Mouse (Mus musculus) E14TG2a.4 (cell line): ENCODE results near the gene Pink1.

Experiments used
- H3K27me3 ChIP-seq: 2 replicates; pipeline ENCODE4 v1.6.1; 2014; ENCODE audit warnings: low read length, control low read depth; ENCODE audit not compliant: insufficient read depth
- H3K36me3 ChIP-seq: 2 replicates; pipeline ENCODE4 v1.6.1; 2014; ENCODE audit warnings: low read length, control low read depth; ENCODE audit not compliant: insufficient read depth
- H3K4me1 ChIP-seq: replicated peaks from 2 replicates; pipeline ENCODE4 v1.6.1; 2014; ENCODE audit warnings: low read depth, low read length, control low read depth
- H3K4me3 ChIP-seq: replicated peaks from 2 replicates; pipeline ENCODE4 v1.5.1; 2014; ENCODE audit warnings: mild to moderate bottlenecking, low read length
- H3K9me3 ChIP-seq: 2 replicates; pipeline ENCODE4 v1.6.1; 2014; ENCODE audit warnings: low read length, control low read depth
- CTCF ChIP-seq: conservative IDR thresholded peaks from 2 replicates; pipeline ENCODE4 v1.5.1; 2014; ENCODE audit warnings: low read length
- NANOG ChIP-seq: IDR thresholded peaks from 2 replicates; pipeline ENCODE4 v1.6.1; 2014; ENCODE audit warnings: borderline replicate concordance, low read length, mixed read lengths
- POU5F1 ChIP-seq: IDR thresholded peaks from 2 replicates; pipeline ENCODE4 v1.6.1; 2014; ENCODE audit warnings: low read length, borderline replicate concordance

Pink1 gene

DNA sequence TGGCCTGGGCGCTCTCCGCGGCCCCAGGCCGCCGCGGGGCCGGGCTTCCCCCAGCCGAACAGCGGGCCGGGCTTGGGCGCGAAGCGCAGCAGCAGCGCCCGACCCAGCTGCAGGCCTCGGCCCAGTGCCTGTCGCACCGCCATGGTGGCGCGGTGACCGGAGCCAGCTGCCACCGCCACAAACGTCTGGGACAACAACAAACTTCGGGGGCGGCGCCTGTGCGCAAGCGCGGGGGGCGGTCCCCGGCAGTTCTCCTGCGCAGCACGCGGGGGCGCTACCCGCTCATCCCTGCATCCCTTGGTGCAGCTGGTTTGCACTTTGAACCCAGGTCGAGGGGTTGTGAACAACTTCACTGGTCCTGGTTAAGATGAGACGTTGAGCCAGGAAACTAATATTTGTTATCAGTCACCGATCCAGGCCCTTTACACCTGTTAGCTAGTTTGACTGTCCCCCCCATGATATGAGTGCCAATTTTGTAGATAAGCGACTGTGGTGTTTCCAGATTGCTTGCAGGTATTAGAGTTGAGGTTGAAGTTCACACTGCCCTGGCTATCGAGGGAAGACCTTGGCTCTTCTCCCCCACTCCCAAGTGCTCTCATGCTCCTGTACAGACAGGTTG, at the start of gene Pink1:
Pink1 (minus strand) TSS at position 231 of the 619 bp plus-strand sequence.
- H3K36me3 ChIP-seq = no peaks in the 10 kb centered on the region
- H3K27me3 ChIP-seq = no peaks in the 10 kb centered on the region
- TF ChIP-seq CTCF (peak; percentile 30), NANOG (no peak)
- peaks cover 46% of the 10 kb centered on the region for H3K4me1 ChIP-seq
- peak within 1 kb of the TSS; percentile 97 for H3K4me3 ChIP-seq
- H3K9me3 ChIP-seq = peaks cover 33% of the 10 kb centered on the region

DNA sequence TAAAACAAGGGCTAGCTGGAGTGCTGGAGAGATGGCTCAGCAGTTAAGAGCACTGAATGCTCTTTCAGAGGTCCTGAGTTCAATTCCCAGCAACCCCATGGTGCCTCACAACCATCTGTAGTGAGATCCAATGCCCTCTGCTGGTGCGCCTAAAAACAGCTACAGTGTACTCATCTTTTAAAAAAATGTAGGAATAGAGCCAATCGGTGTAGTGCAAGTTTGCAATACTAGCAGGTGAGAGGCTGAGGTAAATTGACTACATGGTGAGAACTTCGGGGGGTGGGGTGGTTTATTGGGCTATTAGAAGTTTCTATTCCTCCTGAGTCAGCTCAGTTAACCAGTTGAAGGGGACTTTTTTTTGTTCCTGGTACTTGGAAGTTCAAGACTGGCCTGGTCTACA, 49.0 kb upstream of the Pink1 start:
- Histone ChIP-seq H3K36me3 (no peaks in the 10 kb centered on the region), H3K9me3 (no peaks in the 10 kb centered on the region), H3K4me3 (no peak overlapping the region), H3K27me3 (no peaks in the 10 kb centered on the region), H3K4me1 (peaks cover 16% of the 10 kb centered on the region)
- TF ChIP-seq CTCF (0 out of 2 replicates have a peak, but pooled peaks have one; percentile 7), NANOG (no peak)

GRCm38 (mm10) chr4:138370996-138371516, 44.9 kb upstream of the Pink1 start:
- no peak overlapping the region for H3K4me3 ChIP-seq
- TF ChIP-seq NANOG = no peak
- TF ChIP-seq CTCF = no peak
- TF ChIP-seq POU5F1 = no peak
- H3K27me3 ChIP-seq = peaks cover 34% of the 10 kb centered on the region
- peaks cover 19% of the 10 kb centered on the region for H3K4me1 ChIP-seq
- H3K36me3 ChIP-seq = no peaks in the 10 kb centered on the region
- H3K9me3 ChIP-seq = no peaks in the 10 kb centered on the region

GRCm38 (mm10) chr4:138368498-138369260, 42.6 kb upstream of the Pink1 start:
- Histone ChIP-seq H3K36me3 (no peaks in the 10 kb centered on the region), H3K4me1 (peaks cover 24% of the 10 kb centered on the region), H3K27me3 (peaks cover 39% of the 10 kb centered on the region), H3K9me3 (no peaks in the 10 kb centered on the region), H3K4me3 (no peak overlapping the region)
- TF ChIP-seq CTCF (no peak), NANOG (no peak), POU5F1 (no peak)

GRCm38 (mm10) chr4:138367641-138368497, 41.8 kb upstream of the Pink1 start, which contains the start of gene Cda:
Gene Cda (minus strand): TSS chr4:138367992.
- Histone ChIP-seq H3K9me3 (no peaks in the 10 kb centered on the region), H3K27me3 (peaks cover 39% of the 10 kb centered on the region), H3K4me3 (peak within 1 kb of the TSS; percentile 72), H3K36me3 (no peaks in the 10 kb centered on the region), H3K4me1 (peaks cover 28% of the 10 kb centered on the region)
- TF ChIP-seq CTCF (no peak), POU5F1 (no peak), NANOG (no peak)

GRCm38 (mm10) chr4:138366561-138366960, 40.5 kb upstream of the Pink1 start:
- no peaks in the 10 kb centered on the region for H3K9me3 ChIP-seq
- peaks cover 39% of the 10 kb centered on the region for H3K27me3 ChIP-seq
- H3K4me3 ChIP-seq = no peak overlapping the region
- no peaks in the 10 kb centered on the region for H3K36me3 ChIP-seq
- peaks cover 40% of the 10 kb centered on the region for H3K4me1 ChIP-seq
- TF ChIP-seq POU5F1 = no peak

DNA sequence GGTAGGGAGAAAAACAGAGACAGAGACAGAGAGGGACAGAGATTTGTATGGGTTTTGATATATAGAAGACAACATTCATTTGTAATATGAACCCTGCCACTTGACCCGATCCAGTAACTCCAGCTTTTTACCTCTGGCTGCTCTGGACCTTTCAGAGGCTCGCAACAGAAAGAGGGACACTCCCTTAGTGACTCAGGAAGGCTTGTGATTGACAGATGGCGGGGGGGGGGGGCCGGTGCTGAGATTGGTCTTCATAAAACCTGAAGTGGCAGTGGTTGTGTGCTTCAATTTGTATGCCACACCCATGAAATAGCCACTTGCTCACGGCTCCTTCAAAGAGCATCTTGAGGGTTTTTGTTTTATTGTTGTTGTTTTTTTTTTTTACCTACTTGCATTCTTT, 37.4 kb upstream of the Pink1 start:
- peaks cover 56% of the 10 kb centered on the region for H3K4me1 ChIP-seq
- H3K27me3 ChIP-seq = peaks cover 28% of the 10 kb centered on the region
- H3K4me3 ChIP-seq = no peak overlapping the region
- H3K36me3 ChIP-seq = no peaks in the 10 kb centered on the region
- TF ChIP-seq NANOG (no peak), POU5F1 (no peak), CTCF (no peak)
- H3K9me3 ChIP-seq = no peaks in the 10 kb centered on the region

GRCm38 (mm10) chr4:138362883-138363282, 36.8 kb upstream of the Pink1 start:
- H3K36me3 ChIP-seq = no peaks in the 10 kb centered on the region
- H3K27me3 ChIP-seq = peaks cover 22% of the 10 kb centered on the region
- H3K4me3 ChIP-seq = no peak overlapping the region
- peaks cover 53% of the 10 kb centered on the region for H3K4me1 ChIP-seq
- no peak for TF ChIP-seq CTCF
- TF ChIP-seq NANOG = no peak
- no peak for TF ChIP-seq POU5F1
- no peaks in the 10 kb centered on the region; the same call in 1 of the 2 replicates for H3K9me3 ChIP-seq
